Mouse (Mus musculus): Measurements from ENCODE around the gene Rfx8. TPM values are rescaled to one million over a fixed set of nuclear protein-coding genes. Genes with fewer than 3 reads are reported as not detected.

Gene Rfx8
- polyA plus RNA-seq, 1 experiment from 2014 or later: 0.67 TPM

DNA sequence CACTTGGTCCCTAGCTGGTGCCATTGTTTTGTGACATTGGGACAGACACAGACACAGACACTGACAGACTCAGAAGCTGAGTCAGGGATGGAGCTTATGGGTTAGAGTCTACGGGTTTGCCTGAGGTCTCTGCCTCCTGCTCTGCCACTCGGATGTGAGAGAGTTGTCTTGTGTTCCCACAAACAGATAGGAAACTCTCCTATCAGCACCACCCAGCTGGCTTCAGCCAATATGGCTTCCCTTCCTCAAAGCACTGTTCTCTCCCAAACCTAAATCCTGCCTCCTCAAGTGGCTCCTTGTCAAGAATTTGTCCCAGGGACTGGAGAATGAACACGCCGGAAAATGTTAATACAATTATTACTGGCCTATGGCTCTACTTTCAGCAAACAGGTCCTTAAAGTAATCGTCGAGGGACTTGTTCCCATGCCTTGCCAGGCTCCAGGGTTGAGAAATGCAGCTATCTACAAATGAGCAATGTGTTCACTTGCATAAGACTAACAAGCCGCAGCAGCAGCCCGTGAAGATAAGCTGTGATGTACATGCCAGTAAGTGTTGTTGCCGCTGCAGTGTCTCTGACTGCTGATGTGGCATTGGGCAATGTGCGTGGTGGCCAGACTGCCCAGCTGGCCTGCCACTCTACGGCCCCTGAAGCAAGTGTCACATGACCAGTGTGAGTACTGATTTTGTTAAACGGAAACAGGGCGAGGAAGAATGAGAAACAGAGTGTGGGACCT lies 33.6 kb upstream of the Rfx8 start:
- H3K36me3 ChIP-seq: no peaks in the 10 kb centered on the region
- no peaks in the 10 kb centered on the region for H3K9me3 ChIP-seq
- no peak overlapping the region for H3K4me3 ChIP-seq
- H3K9ac ChIP-seq: no peak overlapping the region; the same call in 1 of the 2 replicates
- peak overlapping the region; percentile 61 for H3K27ac ChIP-seq (replicated peaks)
- H3K27me3 ChIP-seq (replicated peaks): no peaks in the 10 kb centered on the region
- peaks cover 53% of the 10 kb centered on the region for H3K4me1 ChIP-seq
- ATAC-seq (ENCODE audit: extremely low read depth, insufficient number of reproducible peaks, low FRiP score, low TSS enrichment): no peak
- WGBS: 26% methylated on average over 13 of the region's 13 CpGs
- peak overlapping the region; percentile 13 for H3K4me2 ChIP-seq

DNA sequence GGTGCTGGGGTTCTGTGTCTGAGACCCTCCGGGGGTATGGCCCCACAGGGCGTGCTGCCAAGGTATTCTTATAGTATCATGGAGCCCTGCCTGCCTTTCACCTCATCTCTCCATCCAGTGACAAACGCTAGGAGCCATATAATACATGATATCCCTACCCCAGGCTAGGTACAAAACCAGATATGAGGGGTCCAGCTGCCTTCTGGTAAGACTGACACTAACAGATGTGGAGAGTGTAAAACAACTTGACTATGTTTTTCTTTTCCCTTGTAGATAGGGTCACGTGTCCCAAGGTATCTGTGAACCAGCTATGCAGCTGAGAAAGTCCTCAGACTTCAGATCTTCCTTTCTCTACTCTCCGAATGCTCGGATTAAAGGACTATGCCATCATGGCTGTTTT lies 30.7 kb upstream of the Rfx8 start:
- H3K27ac ChIP-seq (replicated peaks): no peak overlapping the region
- H3K4me3 ChIP-seq: no peak overlapping the region
- 69% methylated on average over 6 of the region's 6 CpGs for WGBS
- no peaks in the 10 kb centered on the region for H3K9me3 ChIP-seq
- H3K4me2 ChIP-seq: no peak overlapping the region
- no peak for ATAC-seq (ENCODE audit: extremely low read depth, insufficient number of reproducible peaks, low FRiP score, low TSS enrichment)
- H3K9ac ChIP-seq: no peak overlapping the region
- no peaks in the 10 kb centered on the region for H3K36me3 ChIP-seq
- peaks cover 48% of the 10 kb centered on the region for H3K4me1 ChIP-seq
- H3K27me3 ChIP-seq (replicated peaks): no peaks in the 10 kb centered on the region

DNA sequence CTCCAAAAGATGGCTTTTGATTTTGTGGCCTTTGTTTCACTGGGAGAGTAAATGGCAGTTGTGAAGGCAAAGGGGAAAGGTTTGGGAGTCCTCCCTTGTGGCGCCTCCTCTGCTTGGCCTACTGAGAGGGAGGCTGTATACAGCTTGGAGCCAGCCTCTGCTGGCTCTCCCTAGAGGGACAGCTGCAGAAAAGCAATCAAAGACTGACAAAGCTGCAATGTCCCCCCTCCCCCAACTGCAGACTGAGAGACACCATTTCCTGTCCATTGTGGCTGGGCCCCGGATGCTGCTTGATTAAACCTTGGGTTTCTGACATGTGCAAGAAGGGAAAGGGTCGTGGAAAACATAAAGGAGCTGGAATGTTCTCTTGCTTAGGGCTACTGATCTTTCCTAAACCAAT lies 28.9 kb upstream of the Rfx8 start:
- Histone ChIP-seq H3K9ac (no peak overlapping the region), H3K36me3 (no peaks in the 10 kb centered on the region), H3K4me3 (no peak overlapping the region), H3K4me1 (peaks cover 48% of the 10 kb centered on the region), H3K27me3 (replicated peaks) (no peaks in the 10 kb centered on the region), H3K4me2 (no peak overlapping the region), H3K27ac (replicated peaks) (peak overlapping the region; percentile 66), H3K9me3 (no peaks in the 10 kb centered on the region)
- no peak for ATAC-seq (ENCODE audit: extremely low read depth, insufficient number of reproducible peaks, low FRiP score, low TSS enrichment)
- WGBS: 20% methylated on average over 3 of the region's 3 CpGs

DNA sequence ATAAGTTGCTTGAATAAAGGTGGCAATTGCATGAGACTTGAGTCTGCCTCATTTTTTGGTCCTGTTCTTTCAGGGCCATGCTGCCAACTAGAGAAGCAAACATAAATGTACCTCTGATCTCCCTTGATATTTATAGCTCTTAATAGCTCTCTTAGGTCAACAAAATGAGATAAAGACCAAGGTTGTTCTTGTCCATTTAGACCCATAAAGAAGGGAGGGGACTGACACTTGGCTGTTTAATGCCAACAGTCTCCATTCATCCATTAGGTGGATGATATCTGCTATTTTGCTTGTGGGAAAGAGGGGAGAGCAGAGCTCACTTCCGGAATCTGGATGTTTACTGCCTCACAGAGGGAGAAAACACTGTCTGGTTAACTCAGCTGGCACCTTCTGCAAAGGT lies 28.4 kb upstream of the Rfx8 start:
- no peak for ATAC-seq (ENCODE audit: extremely low read depth, insufficient number of reproducible peaks, low FRiP score, low TSS enrichment)
- WGBS: 37% methylated on average over 1 of the region's 1 CpGs
- no peak overlapping the region for H3K4me3 ChIP-seq
- H3K4me2 ChIP-seq: no peak overlapping the region
- H3K36me3 ChIP-seq: no peaks in the 10 kb centered on the region
- peaks cover 44% of the 10 kb centered on the region for H3K4me1 ChIP-seq
- H3K9me3 ChIP-seq: no peaks in the 10 kb centered on the region
- no peak overlapping the region for H3K9ac ChIP-seq
- H3K27ac ChIP-seq (replicated peaks): peak overlapping the region; percentile 66
- no peaks in the 10 kb centered on the region for H3K27me3 ChIP-seq (replicated peaks)

DNA sequence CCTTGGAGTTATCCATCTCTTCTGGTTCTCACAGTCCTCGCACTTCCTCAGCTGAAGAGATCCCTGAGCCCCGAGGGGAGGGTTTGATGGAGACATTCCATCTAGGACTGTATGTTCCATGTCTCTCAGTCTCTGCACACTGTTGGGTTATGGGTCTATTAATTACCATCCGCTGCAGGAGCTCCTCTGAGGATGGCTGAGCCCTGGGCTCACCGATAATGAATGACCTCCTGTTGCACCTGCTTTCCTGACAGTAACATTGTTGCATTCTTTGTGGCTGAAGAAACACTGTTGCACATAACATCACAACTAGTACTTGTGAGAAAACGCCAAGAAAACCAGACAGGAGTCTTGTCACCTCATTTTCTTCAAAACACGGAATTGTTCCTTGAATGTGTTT lies 27.9 kb upstream of the Rfx8 start:
- Histone ChIP-seq H3K27ac (replicated peaks) (peak overlapping the region; percentile 66; the same call in 1 of the 2 replicates), H3K4me2 (no peak overlapping the region), H3K4me1 (peaks cover 40% of the 10 kb centered on the region), H3K4me3 (no peak overlapping the region), H3K9me3 (no peaks in the 10 kb centered on the region), H3K9ac (no peak overlapping the region), H3K27me3 (replicated peaks) (no peaks in the 10 kb centered on the region), H3K36me3 (no peaks in the 10 kb centered on the region)
- 72% methylated on average over 6 of the region's 6 CpGs for WGBS
- no peak for ATAC-seq (ENCODE audit: extremely low read depth, insufficient number of reproducible peaks, low FRiP score, low TSS enrichment)

GRCm38 (mm10) chr1:39746464-39746863 lies 25.7 kb upstream of the Rfx8 start:
- no peaks in the 10 kb centered on the region for H3K9me3 ChIP-seq
- H3K4me3 ChIP-seq: no peak overlapping the region
- H3K4me2 ChIP-seq: peak overlapping the region; percentile 42
- peak overlapping the region; percentile 83 for H3K27ac ChIP-seq (replicated peaks)
- WGBS: 5% methylated on average over 7 of the region's 7 CpGs
- no peak for ATAC-seq (ENCODE audit: extremely low read depth, insufficient number of reproducible peaks, low FRiP score, low TSS enrichment)
- peaks cover 38% of the 10 kb centered on the region for H3K4me1 ChIP-seq
- H3K27me3 ChIP-seq (replicated peaks): no peaks in the 10 kb centered on the region
- H3K9ac ChIP-seq: 0 out of 2 replicates have a peak overlapping the region, but pooled peaks have one; percentile 40
- H3K36me3 ChIP-seq: no peaks in the 10 kb centered on the region

DNA sequence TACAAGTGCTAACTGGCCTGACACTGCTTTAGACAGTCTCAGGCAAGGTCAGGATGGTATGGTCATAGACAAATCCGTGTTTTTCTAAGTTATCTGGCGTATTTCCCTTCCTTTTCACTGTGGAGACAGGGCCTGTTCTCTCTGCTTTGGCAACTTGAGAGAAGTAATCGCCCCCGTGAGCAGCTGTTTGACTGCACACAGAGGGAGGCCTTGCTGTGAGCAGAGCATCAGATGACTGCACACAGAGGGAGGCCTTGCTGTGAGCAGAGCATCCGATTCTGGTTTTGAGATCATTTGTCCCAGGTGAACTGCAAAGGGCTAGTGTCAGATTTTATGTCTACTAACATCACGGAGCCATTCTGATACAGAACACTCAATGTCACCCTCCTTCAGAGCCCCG lies 20.2 kb upstream of the Rfx8 start:
- no peaks in the 10 kb centered on the region for H3K36me3 ChIP-seq
- peaks cover 30% of the 10 kb centered on the region for H3K4me1 ChIP-seq
- no peak overlapping the region for H3K9ac ChIP-seq
- H3K4me2 ChIP-seq: no peak overlapping the region
- H3K27me3 ChIP-seq (replicated peaks): no peaks in the 10 kb centered on the region
- whole genome bisulfite sequencing: 38% methylated on average over 7 of the region's 7 CpGs
- no peak for ATAC-seq (ENCODE audit: extremely low read depth, insufficient number of reproducible peaks, low FRiP score, low TSS enrichment)
- H3K4me3 ChIP-seq: no peak overlapping the region
- H3K27ac ChIP-seq (replicated peaks): peak overlapping the region; percentile 56
- no peaks in the 10 kb centered on the region for H3K9me3 ChIP-seq

GRCm38 (mm10) chr1:39740002-39740401 lies 19.2 kb upstream of the Rfx8 start:
- no peaks in the 10 kb centered on the region for H3K27me3 ChIP-seq (replicated peaks)
- H3K9me3 ChIP-seq: no peaks in the 10 kb centered on the region
- no peaks in the 10 kb centered on the region for H3K36me3 ChIP-seq
- peaks cover 40% of the 10 kb centered on the region for H3K4me1 ChIP-seq
- WGBS: 61% methylated on average over 4 of the region's 4 CpGs
- no peak overlapping the region for H3K4me3 ChIP-seq
- no peak for ATAC-seq (ENCODE audit: extremely low read depth, insufficient number of reproducible peaks, low FRiP score, low TSS enrichment)
- no peak overlapping the region for H3K4me2 ChIP-seq
- H3K9ac ChIP-seq: no peak overlapping the region
- no peak overlapping the region for H3K27ac ChIP-seq (replicated peaks)

DNA sequence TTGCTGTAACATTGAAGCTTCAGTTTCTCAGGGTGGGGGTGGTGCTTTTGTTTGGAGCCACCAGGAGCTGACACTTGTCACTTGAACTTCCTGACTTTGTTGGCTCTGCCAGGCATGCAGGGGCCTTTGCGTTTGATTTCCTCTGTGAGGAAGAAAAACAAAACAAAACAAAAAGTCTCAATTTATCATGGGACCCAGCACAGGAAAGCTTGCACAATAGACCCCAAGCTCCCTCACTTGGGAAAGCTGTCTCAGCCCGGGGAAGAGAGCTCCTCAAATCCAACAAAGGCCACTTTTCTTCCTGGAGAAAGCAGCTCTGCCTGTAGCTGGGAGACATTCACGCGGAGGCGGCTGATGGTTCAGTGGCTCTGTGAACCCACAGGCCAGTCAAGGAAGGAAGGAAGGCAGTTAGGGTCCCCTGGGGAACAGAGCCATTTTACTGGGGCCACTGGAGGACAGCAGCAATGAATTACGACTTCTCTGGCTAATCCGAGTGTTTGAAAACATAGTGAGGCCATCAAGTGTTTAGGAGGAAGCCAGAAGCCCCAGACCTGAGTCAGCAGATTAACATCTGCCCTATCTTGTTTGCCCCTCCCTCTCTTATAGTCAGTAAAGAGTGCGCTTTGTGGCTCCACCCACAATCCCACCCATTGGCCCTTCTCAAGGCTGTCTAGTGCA lies 15.3 kb upstream of the Rfx8 start:
- Histone ChIP-seq H3K36me3 (no peaks in the 10 kb centered on the region), H3K4me3 (no peak overlapping the region), H3K9ac (peak overlapping the region; percentile 50; the same call in 1 of the 2 replicates), H3K4me1 (peaks cover 50% of the 10 kb centered on the region), H3K27ac (replicated peaks) (peak overlapping the region; percentile 88), H3K27me3 (replicated peaks) (no peaks in the 10 kb centered on the region), H3K9me3 (no peaks in the 10 kb centered on the region), H3K4me2 (peak overlapping the region; percentile 36)
- 33% methylated on average over 8 of the region's 8 CpGs for WGBS
- no peak; the same call in 1 of the 2 replicates for ATAC-seq (ENCODE audit: extremely low read depth, insufficient number of reproducible peaks, low FRiP score, low TSS enrichment)

GRCm38 (mm10) chr1:39735493-39735892 lies 14.7 kb upstream of the Rfx8 start:
- no peaks in the 10 kb centered on the region for H3K9me3 ChIP-seq
- no peak overlapping the region for H3K4me3 ChIP-seq
- peaks cover 49% of the 10 kb centered on the region for H3K4me1 ChIP-seq
- no peaks in the 10 kb centered on the region for H3K27me3 ChIP-seq (replicated peaks)
- peak overlapping the region; percentile 36 for H3K4me2 ChIP-seq
- peak overlapping the region; percentile 88 for H3K27ac ChIP-seq (replicated peaks)
- no peak for ATAC-seq (ENCODE audit: extremely low read depth, insufficient number of reproducible peaks, low FRiP score, low TSS enrichment)
- 25% methylated on average over 2 of the region's 2 CpGs for WGBS
- H3K9ac ChIP-seq: no peak overlapping the region; the same call in 1 of the 2 replicates
- H3K36me3 ChIP-seq: no peaks in the 10 kb centered on the region

GRCm38 (mm10) chr1:39734881-39735280 lies 14.1 kb upstream of the Rfx8 start:
- Histone ChIP-seq H3K4me3 (no peak overlapping the region), H3K36me3 (no peaks in the 10 kb centered on the region), H3K27me3 (replicated peaks) (no peaks in the 10 kb centered on the region), H3K9ac (no peak overlapping the region), H3K27ac (replicated peaks) (peak overlapping the region; percentile 88), H3K4me2 (no peak overlapping the region), H3K9me3 (no peaks in the 10 kb centered on the region), H3K4me1 (peaks cover 43% of the 10 kb centered on the region)
- WGBS: 75% methylated on average over 6 of the region's 6 CpGs
- ATAC-seq (ENCODE audit: extremely low read depth, insufficient number of reproducible peaks, low FRiP score, low TSS enrichment): no peak

DNA sequence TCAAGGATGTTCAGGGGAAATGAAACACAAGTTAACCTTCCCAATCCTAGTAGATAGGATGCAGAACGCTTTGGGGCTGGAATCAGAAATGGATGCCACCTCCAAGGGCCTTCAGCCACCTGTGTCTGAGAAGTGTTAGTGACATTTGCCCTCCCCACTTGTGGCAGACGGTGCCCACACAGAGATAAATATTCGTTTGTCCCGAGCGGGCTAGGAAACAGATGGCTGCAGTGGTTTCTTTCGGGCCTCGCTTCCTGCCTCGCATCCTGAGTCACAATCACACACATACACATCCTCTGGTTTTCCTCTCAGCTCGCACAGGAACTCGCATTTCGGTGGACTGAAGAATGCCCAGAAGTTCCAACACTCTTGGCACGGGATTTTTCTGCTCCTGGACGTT lies 13.5 kb upstream of the Rfx8 start:
- H3K27ac ChIP-seq (replicated peaks): peak overlapping the region; percentile 88
- no peaks in the 10 kb centered on the region for H3K9me3 ChIP-seq
- ATAC-seq (ENCODE audit: extremely low read depth, insufficient number of reproducible peaks, low FRiP score, low TSS enrichment): no peak
- H3K4me1 ChIP-seq: peaks cover 41% of the 10 kb centered on the region
- no peak overlapping the region for H3K9ac ChIP-seq
- H3K4me2 ChIP-seq: no peak overlapping the region
- H3K4me3 ChIP-seq: no peak overlapping the region
- 58% methylated on average over 13 of the region's 13 CpGs for WGBS
- H3K27me3 ChIP-seq (replicated peaks): no peaks in the 10 kb centered on the region
- no peaks in the 10 kb centered on the region for H3K36me3 ChIP-seq
